Comparison of ENCODE assay signal across 24 mouse cellular contexts in genomic region chr2:118406811-118407210, GRCm38 (mm10).
"Had no signal": no experiment of that assay in that cellular context is flagged by ENCODE, and none has a peak within 500 bp of the region (broad histone marks: within the 10 kb centered on the region; RNA-seq: fewer than 3 reads in every experiment).

No protein-coding gene starts in this region.

- H3K9ac ChIP-seq: heart, embryonic 12.5 days; hindbrain, embryonic 12.5 days; hindbrain, embryonic 14.5 days; intestine, embryonic 15.5 days; limb, embryonic 12.5 days; liver, embryonic 13.5 days; liver, embryonic 15.5 days; liver, postnatal 0 days had no signal

- H3K4me2 ChIP-seq: heart, embryonic 12.5 days; hindbrain, embryonic 12.5 days; hindbrain, embryonic 14.5 days; intestine, embryonic 15.5 days; limb, embryonic 12.5 days; liver, embryonic 11.5 days; liver, embryonic 13.5 days; liver, embryonic 15.5 days had no signal

- ATAC-seq: hindbrain, embryonic 16.5 days; inflammation-experienced regulatory T-cells, adult 6 months; intestine, embryonic 15.5 days; liver, postnatal 0 days had no signal

- H3K27me3 ChIP-seq: heart, embryonic 12.5 days; hindbrain, embryonic 12.5 days; intestine, embryonic 15.5 days; limb, embryonic 12.5 days; liver, embryonic 13.5 days; liver, embryonic 15.5 days had no signal

- DNase-seq: gastrocnemius, postnatal 25 days; heart, postnatal 10 days; heart, postnatal 4 days; kidney, adult 11 months; kidney, adult 8-10 months; kidney, postnatal 10 days; kidney, postnatal 25 days; kidney, postnatal 4 days; liver; liver, embryonic 13.5 days; liver, postnatal 0 days had no signal

- H3K4me3 ChIP-seq: heart, embryonic 12.5 days; hindbrain, embryonic 10.5 days; hindbrain, embryonic 12.5 days; intestine, embryonic 15.5 days; layer of hippocampus, adult 2 months; left cerebral cortex, adult 2 months; limb, embryonic 10.5 days; limb, embryonic 12.5 days; liver, embryonic 13.5 days; liver, embryonic 15.5 days had no signal

- H3K27ac ChIP-seq: hindbrain, embryonic 10.5 days; hindbrain, embryonic 12.5 days; hindbrain, embryonic 14.5 days; intestine, embryonic 15.5 days; layer of hippocampus, adult 2 months; left cerebral cortex, adult 2 months; limb, embryonic 10.5 days; limb, embryonic 12.5 days; liver, embryonic 13.5 days; liver, embryonic 15.5 days had no signal

- H3K4me1 ChIP-seq: heart, embryonic 12.5 days; hindbrain, embryonic 12.5 days; intestine, embryonic 15.5 days; limb, embryonic 10.5 days; limb, embryonic 12.5 days; liver, embryonic 15.5 days had no signal

- H3K9me3 ChIP-seq: hindbrain, embryonic 12.5 days; intestine, embryonic 15.5 days; limb, embryonic 10.5 days; limb, embryonic 12.5 days; liver, embryonic 13.5 days; liver, embryonic 15.5 days had no signal
